Comparison of ENCODE assay signal across 19 mouse cellular contexts in the genomic region with DNA sequence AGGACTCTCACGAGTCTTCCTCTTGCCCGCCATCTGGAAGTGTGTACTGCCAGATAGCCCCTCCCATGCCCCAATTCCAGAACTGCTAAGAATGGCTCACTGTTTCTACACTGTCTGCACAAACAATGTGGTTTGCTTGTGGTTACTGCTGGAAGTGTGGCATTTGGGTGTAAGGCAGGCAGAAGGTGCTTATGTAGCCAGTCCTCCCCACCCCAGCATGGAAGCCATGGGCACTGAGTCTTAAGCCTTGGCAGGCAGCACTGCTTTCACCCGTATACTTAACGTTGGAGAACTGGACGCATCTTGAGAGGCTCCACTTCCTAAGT. TPM values are rescaled to one million over a fixed set of nuclear protein-coding genes. Genes with fewer than 3 reads are reported as not detected.
A peak's percentile ranks its signal among the peaks of the same experiment; 100 is the strongest.
DNase-seq lines count a peak whose midpoint lies in the region; ATAC-seq lines count a peak whose summit lies in the region.
"Had no signal": no experiment of that assay in that cellular context is flagged by ENCODE, and none has a peak within 500 bp of the region (broad histone marks: within the 10 kb centered on the region; RNA-seq: fewer than 3 reads in every experiment).

No protein-coding gene starts in this region.

- H3K9ac ChIP-seq in limb, embryonic 11.5 days (ENCODE audit: low read length), result no peak overlapping the region
- no peak overlapping the region for H3K9ac ChIP-seq in embryonic facial prominence, embryonic 12.5 days
- H3K9ac ChIP-seq in midbrain, embryonic 16.5 days (ENCODE audit: low read depth, low read length), result no peak overlapping the region
- H3K9ac ChIP-seq: liver, embryonic 13.5 days; midbrain, embryonic 15.5 days; neural tube, embryonic 13.5 days had no signal

- 62% methylated on average over 5 of the region's 5 CpGs for WGBS in limb, embryonic 11.5 days
- WGBS in limb, embryonic 10.5 days, result 73% methylated on average over 5 of the region's 5 CpGs
- 67% methylated on average over 5 of the region's 5 CpGs for WGBS in embryonic facial prominence, embryonic 12.5 days
- WGBS in midbrain, embryonic 16.5 days, result 94% methylated on average over 5 of the region's 5 CpGs

- H3K4me1 ChIP-seq in limb, embryonic 11.5 days (ENCODE audit: control insufficient read depth, insufficient read depth, low read length), result no peaks in the 10 kb centered on the region
- peaks cover 9% of the 10 kb centered on the region for H3K4me1 ChIP-seq in limb, embryonic 10.5 days
- peaks cover 4% of the 10 kb centered on the region; the same call in 1 of the 2 replicates for H3K4me1 ChIP-seq in embryonic facial prominence, embryonic 12.5 days
- no peaks in the 10 kb centered on the region for H3K4me1 ChIP-seq in midbrain, embryonic 16.5 days (ENCODE audit: control insufficient read depth, insufficient read depth, low read length)
- H3K4me1 ChIP-seq: hindbrain, embryonic 10.5 days; midbrain, embryonic 15.5 days; neural tube, embryonic 13.5 days had no signal

- H3K4me2 ChIP-seq in limb, embryonic 11.5 days (ENCODE audit: low read depth, severe bottlenecking), result no peak overlapping the region
- no peak overlapping the region for H3K4me2 ChIP-seq in embryonic facial prominence, embryonic 12.5 days (replicated peaks)
- H3K4me2 ChIP-seq in midbrain, embryonic 16.5 days (ENCODE audit: low read length), result no peak overlapping the region
- H3K4me2 ChIP-seq: liver, embryonic 13.5 days; midbrain, embryonic 15.5 days; neural tube, embryonic 13.5 days had no signal

- no peaks in the 10 kb centered on the region for H3K27me3 ChIP-seq in limb, embryonic 11.5 days (ENCODE audit: control insufficient read depth, insufficient read depth, low read length)
- H3K27me3 ChIP-seq in limb, embryonic 10.5 days (ENCODE audit: low read depth, poor library complexity, severe bottlenecking), result no peaks in the 10 kb centered on the region
- no peaks in the 10 kb centered on the region for H3K27me3 ChIP-seq in embryonic facial prominence, embryonic 12.5 days
- no peaks in the 10 kb centered on the region for H3K27me3 ChIP-seq in midbrain, embryonic 16.5 days (ENCODE audit: control insufficient read depth, insufficient read depth, low read depth, low read length)
- H3K27me3 ChIP-seq: liver, embryonic 13.5 days; midbrain, embryonic 15.5 days; neural tube, embryonic 13.5 days had no signal

- DNase-seq in frontal cortex, postnatal 10 days (ENCODE audit: low spot score in 2 of 2), result no peak
- DNase-seq in limb, embryonic 11.5 days (ENCODE audit: low spot score), result no peak
- DNase-seq in limb, embryonic 10.5 days (ENCODE audit: low spot score), result no peak
- no peak for DNase-seq in thymus, postnatal 25 days
- DNase-seq: cerebellum, adult 18-20 months; gastrocnemius, adult 2 months; kidney, postnatal 36 days; liver, embryonic 13.5 days; lung, postnatal 36 days; right cerebral cortex, adult 18-20 months; thymus, adult 18-20 months had no signal

- peaks cover 7% of the 10 kb centered on the region; the same call in 1 of the 2 replicates for H3K36me3 ChIP-seq in limb, embryonic 11.5 days (ENCODE audit: control insufficient read depth, insufficient read depth, low read length)
- H3K36me3 ChIP-seq in limb, embryonic 10.5 days, result peaks cover 54% of the 10 kb centered on the region
- peaks cover 38% of the 10 kb centered on the region for H3K36me3 ChIP-seq in embryonic facial prominence, embryonic 12.5 days
- peaks cover 10% of the 10 kb centered on the region for H3K36me3 ChIP-seq in midbrain, embryonic 16.5 days (ENCODE audit: control insufficient read depth, insufficient read depth, low read length)

- H3K27ac ChIP-seq in limb, embryonic 11.5 days (replicated peaks; ENCODE audit: low read depth, low read length), result no peak overlapping the region
- no peak overlapping the region for H3K27ac ChIP-seq in limb, embryonic 10.5 days
- H3K27ac ChIP-seq in embryonic facial prominence, embryonic 12.5 days, result 0 out of 2 replicates have a peak overlapping the region, but pooled peaks have one; percentile 27
- H3K27ac ChIP-seq in midbrain, embryonic 16.5 days (ENCODE audit: low read length), result no peak overlapping the region
- H3K27ac ChIP-seq: hindbrain, embryonic 10.5 days; liver, embryonic 13.5 days; midbrain, embryonic 15.5 days; neural tube, embryonic 13.5 days had no signal

- ATAC-seq in frontal cortex, adult (ENCODE audit: low TSS enrichment), result peak; percentile 35; the same call in 1 of the 2 replicates
- 0 out of 2 replicates have a peak, but pooled peaks have one; percentile 13 for ATAC-seq in limb, embryonic 11.5 days (ENCODE audit: insufficient number of reproducible peaks, low FRiP score, low TSS enrichment, low read depth)
- peak; percentile 49; the same call in 1 of the 2 replicates for ATAC-seq in embryonic facial prominence, embryonic 12.5 days (ENCODE audit: insufficient number of reproducible peaks, insufficient read depth, low FRiP score, low TSS enrichment)
- peak; percentile 21; the same call in 1 of the 2 replicates for ATAC-seq in megakaryocyte progenitor cell, adult 5-6 weeks (replicated peaks; ENCODE audit: poor library complexity)
- no peak for ATAC-seq in midbrain, embryonic 16.5 days
- ATAC-seq: midbrain, embryonic 15.5 days had no signal

- H3K4me3 ChIP-seq in limb, embryonic 11.5 days (ENCODE audit: low read depth, low read length), result no peak overlapping the region
- no peak overlapping the region for H3K4me3 ChIP-seq in limb, embryonic 10.5 days
- no peak overlapping the region for H3K4me3 ChIP-seq in embryonic facial prominence, embryonic 12.5 days
- H3K4me3 ChIP-seq in midbrain, embryonic 16.5 days (ENCODE audit: low read depth, low read length), result no peak overlapping the region
- H3K4me3 ChIP-seq: erythroblast, embryonic 14.5 days; gastrocnemius, adult 2 months; hindbrain, embryonic 10.5 days; liver, embryonic 13.5 days; midbrain, embryonic 15.5 days; neural tube, embryonic 13.5 days had no signal

- no peaks in the 10 kb centered on the region; the same call in 1 of the 2 replicates for H3K9me3 ChIP-seq in limb, embryonic 11.5 days (ENCODE audit: control insufficient read depth, low read length)
- H3K9me3 ChIP-seq in limb, embryonic 10.5 days (replicated peaks), result no peaks in the 10 kb centered on the region
- 0 out of 2 replicates have a peak, but pooled peaks cover 5% of the 10 kb centered on the region for H3K9me3 ChIP-seq in embryonic facial prominence, embryonic 12.5 days
- H3K9me3 ChIP-seq in midbrain, embryonic 16.5 days (replicated peaks; ENCODE audit: control insufficient read depth, low read length, poor library complexity, severe bottlenecking), result no peaks in the 10 kb centered on the region
- H3K9me3 ChIP-seq: liver, embryonic 13.5 days; midbrain, embryonic 15.5 days had no signal

RNA-seq across cellular contexts. Expression of a gene that starts 25.8 kb away (rescaled TPM):
- polyA plus RNA-seq in limb, embryonic 11.5 days (2014; fragmentation: Nextera tagmentation; extraction: Ambion mirVana), result 26.7 and 28.2 TPM in 2 replicates
- polyA plus RNA-seq in limb, embryonic 10.5 days (2016; fragmentation: Nextera tagmentation; extraction: Ambion mirVana), result 22.8 and 27.2 TPM in 2 replicates
- 26.3 and 28.6 TPM in 2 replicates for polyA plus RNA-seq in embryonic facial prominence, embryonic 12.5 days (2016; fragmentation: Nextera tagmentation; extraction: Ambion mirVana)
- 16.4 and 18.7 TPM in 2 replicates for total RNA-seq in megakaryocyte progenitor cell, adult 5-6 weeks (2015)
- total RNA-seq in megakaryocyte progenitor cell, adult 5-6 weeks (2017), result 12.0 and 12.2 TPM in 2 replicates
- polyA plus RNA-seq in midbrain, embryonic 16.5 days (2015; fragmentation: Nextera tagmentation; extraction: Ambion mirVana), result 34.0 and 37.8 TPM in 2 replicates

RNA-seq across cellular contexts. Expression of a gene that starts 54.0 kb away (rescaled TPM):
- 65.5 and 70.5 TPM in 2 replicates for polyA plus RNA-seq in limb, embryonic 11.5 days (2014; fragmentation: Nextera tagmentation; extraction: Ambion mirVana)
- 91.6 and 96.3 TPM in 2 replicates for polyA plus RNA-seq in limb, embryonic 10.5 days (2016; fragmentation: Nextera tagmentation; extraction: Ambion mirVana)
- polyA plus RNA-seq in embryonic facial prominence, embryonic 12.5 days (2016; fragmentation: Nextera tagmentation; extraction: Ambion mirVana), result 110 and 113 TPM in 2 replicates
- total RNA-seq in megakaryocyte progenitor cell, adult 5-6 weeks (2015), result 104 and 106 TPM in 2 replicates
- 51.3 and 61.7 TPM in 2 replicates for total RNA-seq in megakaryocyte progenitor cell, adult 5-6 weeks (2017)
- 55.1 and 64.5 TPM in 2 replicates for polyA plus RNA-seq in midbrain, embryonic 16.5 days (2015; fragmentation: Nextera tagmentation; extraction: Ambion mirVana)
